Mouse (Mus musculus) G1E (cell line): ENCODE data around the gene Nfkbil1. TPM values are rescaled to one million over a fixed set of nuclear protein-coding genes. Genes with fewer than 3 reads are reported as not detected.

Experiments
- ATAC-seq: 2 replicates; pipeline ENCODE4 v1.8.0; 2016; ENCODE audit warnings: mild to moderate bottlenecking; ENCODE audit not compliant: insufficient number of reproducible peaks, poor library complexity, low FRiP score, severe bottlenecking; ENCODE audit errors: extremely low read depth
- DNase-seq: peaks from one replicate; pipeline ENCODE4 v3.0.0; 2012; ENCODE audit warnings: low spot score
- H3K27me3 ChIP-seq: 2 replicates; pipeline ENCODE4 v1.6.1; 2012; ENCODE audit warnings: mild to moderate bottlenecking, low read length, inconsistent platforms; ENCODE audit not compliant: insufficient read depth
- H3K36me3 ChIP-seq: replicated peaks from 2 replicates; pipeline ENCODE3; 2012; ENCODE audit warnings: mild to moderate bottlenecking, inconsistent platforms
- H3K4me1 ChIP-seq: 2 replicates; pipeline ENCODE4 v1.6.1; 2012; ENCODE audit warnings: low read depth, low read length, inconsistent platforms, mixed read lengths; ENCODE audit not compliant: insufficient read depth
- H3K4me3 ChIP-seq: 2 replicates; pipeline ENCODE4 v1.5.1; 2012; ENCODE audit warnings: low read depth, mild to moderate bottlenecking, inconsistent platforms, low read length, moderate library complexity, mixed read lengths
- H3K9me3 ChIP-seq: replicated peaks from 2 replicates; pipeline ENCODE4 v1.6.1; 2012; ENCODE audit warnings: inconsistent platforms
- CTCF ChIP-seq: IDR thresholded peaks from 2 replicates; pipeline ENCODE4 v1.5.1; 2012; ENCODE audit warnings: low read depth, low read length, inconsistent platforms, mixed read lengths
- GATA1 ChIP-seq: IDR thresholded peaks from 2 replicates; pipeline ENCODE4 v1.6.1; 2012; ENCODE audit warnings: borderline replicate concordance, low read length, inconsistent platforms, mixed read lengths
- GATA2 ChIP-seq: IDR thresholded peaks from 2 replicates; pipeline ENCODE4 v1.6.1; 2012; ENCODE audit warnings: low read depth, low read length, inconsistent platforms, borderline replicate concordance
- POLR2AphosphoS5 ChIP-seq: IDR thresholded peaks from 2 replicates; pipeline ENCODE4 v1.6.1; 2012; ENCODE audit warnings: low read depth, low read length, inconsistent platforms; ENCODE audit not compliant: insufficient replicate concordance
- TAL1 ChIP-seq: conservative IDR thresholded peaks from 2 replicates; pipeline ENCODE4 v1.6.1; 2012; ENCODE audit warnings: low read depth, low read length, inconsistent platforms, mixed read lengths
- polyA plus RNA-seq: library from polyadenylated mRNA; stranded (reverse); fragments of >175 nt; gene quantifications from 2 replicates; pipeline ENCODE4 v1.2.3, GENCODE M21; 2012
- total RNA-seq, 2 experiments: library from RNA; stranded (forward) in 1 of 2; stranded (reverse) in 1 of 2; fragments of 200-1000 nt in 1 of 2; fragments of >200 nt in 1 of 2; fragmentation: Nextera tagmentation in 1 of 2; gene quantifications; 2 replicates each; pipeline ENCODE4 v1.2.3; 2014 to 2017

Nfkbil1 gene
- total and polyA plus RNA-seq, 3 experiments: 8.6 to 37.3 (median 14.1) TPM

DNA sequence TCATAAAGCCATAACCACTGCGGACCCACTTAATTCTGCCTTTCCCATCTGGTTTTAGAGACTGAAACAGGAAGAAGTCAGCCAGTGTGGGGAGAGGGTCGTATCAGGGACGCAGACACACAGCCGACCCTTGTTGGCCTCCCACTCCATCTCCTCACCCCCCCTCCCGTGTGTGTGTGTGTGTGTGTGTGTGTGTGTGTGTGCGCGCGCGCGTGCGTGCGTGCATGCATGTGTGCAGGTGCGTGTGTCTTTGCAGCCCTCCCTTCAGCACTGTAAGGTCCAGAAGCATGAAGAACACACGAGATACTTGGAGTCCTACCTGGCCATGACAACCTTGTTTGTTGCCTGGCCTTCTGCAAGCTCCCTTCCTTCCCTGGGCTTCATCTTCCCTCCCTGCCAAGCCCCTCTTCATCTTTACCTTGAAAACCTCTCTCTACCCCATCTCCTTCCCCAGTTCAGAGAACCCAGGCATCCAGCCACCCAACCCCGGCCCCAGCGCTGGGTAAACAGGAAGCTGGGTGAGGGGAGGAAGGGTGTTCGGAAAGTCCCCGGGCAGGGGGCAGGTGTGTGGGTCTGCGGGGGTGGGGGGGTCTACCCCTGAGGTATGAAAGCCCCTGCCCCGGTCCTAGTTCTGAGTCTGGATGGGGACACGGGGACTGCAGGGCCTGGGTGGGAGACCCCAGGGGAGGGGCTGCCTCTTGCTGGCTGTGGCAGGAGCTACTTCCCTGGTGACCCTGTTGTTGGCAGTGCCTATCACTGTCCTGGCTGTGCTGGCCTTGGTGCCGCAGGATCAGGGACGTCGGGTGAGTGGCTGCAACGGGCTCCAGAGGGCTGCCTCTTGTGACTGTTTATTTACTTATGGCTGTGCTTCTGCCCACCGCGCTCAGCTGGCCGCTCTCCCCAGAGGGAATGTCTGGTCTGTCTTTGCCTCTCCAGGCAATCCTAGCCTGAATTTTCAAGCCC lies 41.4 kb downstream of the Nfkbil1 start, which contains the start of gene Ltb:
Gene Ltb (plus strand): TSS at position 559 of the 963 bp plus-strand sequence.
- no peak within 1 kb of the TSS for H3K4me3 ChIP-seq
- no peak for DNase-seq
- no peaks in the 10 kb centered on the region for H3K36me3 ChIP-seq
- TF ChIP-seq GATA1: no peak
- no peak for TF ChIP-seq CTCF
- no peak for TF ChIP-seq TAL1
- TF ChIP-seq POLR2AphosphoS5: no peak
- TF ChIP-seq GATA2: no peak
- H3K27me3 ChIP-seq: peaks cover 35% of the 10 kb centered on the region
- ATAC-seq: no peak
- H3K4me1 ChIP-seq: peaks cover 59% of the 10 kb centered on the region
- no peaks in the 10 kb centered on the region; the same call in 1 of the 2 replicates for H3K9me3 ChIP-seq

DNA sequence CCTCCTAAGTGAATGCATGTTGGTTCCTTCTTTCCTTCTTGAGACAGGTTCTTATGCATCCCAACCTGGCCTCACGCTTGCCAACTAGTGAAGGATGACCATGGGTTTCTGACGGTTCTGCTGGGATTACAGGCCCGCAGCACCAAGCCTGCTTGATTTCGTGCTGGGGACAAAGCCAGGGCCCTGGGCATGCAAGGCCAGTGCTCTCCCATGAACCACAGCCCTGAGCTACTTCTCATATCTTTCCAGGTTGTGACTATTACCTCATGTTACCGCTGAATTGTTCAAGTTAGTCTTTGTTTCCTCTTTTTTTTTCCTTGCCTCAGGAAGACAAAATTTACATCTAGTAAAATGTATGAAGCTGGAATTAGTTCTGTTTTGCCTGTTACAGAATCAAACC lies 42.7 kb downstream of the Nfkbil1 start:
- no peak for TF ChIP-seq GATA2
- TF ChIP-seq TAL1: no peak
- TF ChIP-seq CTCF: no peak
- TF ChIP-seq POLR2AphosphoS5: no peak
- no peak for TF ChIP-seq GATA1

DNA sequence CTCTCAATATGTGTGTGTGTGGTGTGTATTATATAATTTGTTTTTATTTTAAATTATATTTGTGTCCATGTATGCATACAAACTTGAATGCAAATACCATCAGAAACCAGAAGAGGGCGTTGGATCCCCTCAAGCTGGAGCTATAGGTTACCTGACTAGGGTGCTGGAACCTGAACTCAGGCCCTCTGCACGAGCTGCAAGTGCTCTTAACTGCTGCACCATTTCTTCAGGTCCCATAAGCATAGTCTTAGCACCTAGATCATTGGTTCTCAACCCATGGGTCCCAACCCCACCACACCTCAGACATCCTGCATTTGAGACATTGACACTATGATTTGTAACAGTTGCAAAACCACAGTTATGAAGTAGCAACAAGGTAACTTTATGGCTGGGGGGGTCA lies 43.9 kb downstream of the Nfkbil1 start:
- peaks cover 81% of the 10 kb centered on the region for H3K4me1 ChIP-seq

More for the DNA sequence above, 42.7 kb downstream of the Nfkbil1 start:
- peaks cover 27% of the 10 kb centered on the region for H3K27me3 ChIP-seq
- DNase-seq (no peak), ATAC-seq (no peak)
- no peak overlapping the region for H3K4me3 ChIP-seq
- H3K9me3 ChIP-seq: no peaks in the 10 kb centered on the region; the same call in 1 of the 2 replicates
- H3K36me3 ChIP-seq: no peaks in the 10 kb centered on the region
- peaks cover 71% of the 10 kb centered on the region for H3K4me1 ChIP-seq

DNA sequence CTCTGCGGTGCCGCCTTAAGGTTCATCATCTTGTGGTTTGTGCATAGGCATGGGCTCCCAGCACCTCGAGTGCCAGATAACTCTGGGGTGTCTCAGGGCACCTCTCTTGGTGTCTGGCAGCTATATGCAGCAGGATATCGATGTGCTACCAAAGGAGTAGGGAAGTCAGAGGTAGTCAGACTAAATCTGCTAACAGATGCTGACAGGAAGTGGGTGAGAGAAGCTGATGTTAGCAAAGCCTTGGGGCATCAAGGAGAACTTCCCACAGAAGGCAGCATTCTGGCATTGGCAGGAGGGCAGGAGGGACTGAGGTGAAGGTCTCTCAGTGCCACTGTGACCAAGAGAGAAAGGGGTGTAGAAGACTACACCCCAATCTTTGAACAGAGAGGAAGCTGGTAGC lies 45.5 kb downstream of the Nfkbil1 start:
- DNase-seq: no peak
- no peak for TF ChIP-seq GATA2
- no peak for TF ChIP-seq POLR2AphosphoS5
- no peak for TF ChIP-seq CTCF
- no peak for TF ChIP-seq TAL1
- no peak for TF ChIP-seq GATA1

More for the DNA sequence above, 43.9 kb downstream of the Nfkbil1 start:
- Histone ChIP-seq H3K36me3 (no peaks in the 10 kb centered on the region), H3K9me3 (no peaks in the 10 kb centered on the region; the same call in 1 of the 2 replicates), H3K27me3 (peaks cover 27% of the 10 kb centered on the region), H3K4me3 (no peak overlapping the region)
- DNase-seq: no peak
- no peak for ATAC-seq
- no peak for TF ChIP-seq GATA2

DNA sequence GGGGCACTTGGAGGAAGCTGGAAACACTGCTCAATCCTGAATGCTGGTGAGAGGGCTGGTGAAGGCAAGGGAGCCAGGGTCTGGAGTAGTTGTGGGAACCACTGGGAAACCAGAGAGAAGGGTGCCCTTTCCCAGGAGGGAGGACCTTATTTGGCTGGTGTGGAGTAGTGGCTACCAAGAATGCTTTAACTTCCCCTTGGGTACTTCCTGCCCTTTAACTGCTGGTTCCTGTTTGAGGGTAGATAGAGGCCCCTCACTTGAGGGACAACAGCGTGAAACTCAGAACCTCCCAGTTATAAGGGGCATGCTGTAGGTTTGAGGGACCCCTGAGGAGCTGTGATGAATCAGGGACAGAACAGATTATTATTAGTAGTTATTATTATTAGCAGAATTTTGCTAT lies 46.4 kb downstream of the Nfkbil1 start:
- ATAC-seq: no peak
- TF ChIP-seq GATA2 (no peak), POLR2AphosphoS5 (no peak), GATA1 (no peak), CTCF (no peak)
- H3K4me1 ChIP-seq: peaks cover 77% of the 10 kb centered on the region

More for the DNA sequence above, 45.5 kb downstream of the Nfkbil1 start:
- ATAC-seq: no peak
- no peaks in the 10 kb centered on the region for H3K9me3 ChIP-seq
- H3K27me3 ChIP-seq: peaks cover 12% of the 10 kb centered on the region
- no peak overlapping the region for H3K4me3 ChIP-seq
- peaks cover 2% of the 10 kb centered on the region for H3K36me3 ChIP-seq
- H3K4me1 ChIP-seq: peaks cover 77% of the 10 kb centered on the region

DNA sequence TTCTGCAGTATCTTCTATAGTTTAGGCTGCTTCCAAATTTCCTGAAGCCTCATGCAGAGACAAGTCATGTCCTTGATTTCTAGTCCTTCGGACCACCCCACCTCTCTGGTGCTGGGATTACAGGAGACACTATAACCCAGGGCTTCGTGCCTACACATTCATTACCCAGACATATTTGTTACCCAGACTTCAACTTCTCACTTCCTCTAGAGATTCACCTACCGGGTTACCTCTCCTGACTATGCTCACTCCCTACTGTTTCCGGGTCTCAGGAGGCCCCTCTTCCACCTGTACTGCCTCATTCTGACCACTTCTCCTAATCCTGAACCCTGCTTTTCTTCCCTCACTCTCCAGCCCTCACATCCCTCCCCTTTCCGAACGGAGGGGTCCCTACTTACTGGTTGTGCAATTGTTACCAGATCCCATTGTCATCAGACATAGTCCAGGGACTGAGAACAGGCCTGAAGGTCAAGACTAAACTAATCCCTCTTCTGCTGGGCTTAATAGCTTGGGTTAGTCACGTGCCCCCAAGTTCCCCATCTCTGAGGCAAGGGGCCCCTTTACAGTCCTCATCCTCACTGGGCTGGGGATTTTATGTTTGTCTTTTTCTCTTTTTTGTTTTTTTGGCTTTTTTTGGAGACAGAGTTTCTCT lies 47.5 kb downstream of the Nfkbil1 start, which contains the start of gene Lst1:
Gene Lst1 (minus strand): TSS at position 481 of the 652 bp plus-strand sequence.
- H3K4me1 ChIP-seq: peaks cover 68% of the 10 kb centered on the region
- no peaks in the 10 kb centered on the region for H3K27me3 ChIP-seq
- no peak for DNase-seq
- peak within 1 kb of the TSS; percentile 60 for H3K4me3 ChIP-seq
- H3K9me3 ChIP-seq: no peaks in the 10 kb centered on the region
- no peak for TF ChIP-seq CTCF
- TF ChIP-seq TAL1: no peak
- no peak for TF ChIP-seq POLR2AphosphoS5
- no peak for TF ChIP-seq GATA1
- no peak for TF ChIP-seq GATA2
- 0 out of 2 replicates have a peak, but pooled peaks have one; percentile 32 for ATAC-seq
- peaks cover 15% of the 10 kb centered on the region for H3K36me3 ChIP-seq

More for the DNA sequence above, 46.4 kb downstream of the Nfkbil1 start:
- no peak for DNase-seq
- Histone ChIP-seq H3K9me3 (no peaks in the 10 kb centered on the region), H3K4me3 (no peak overlapping the region; the same call in 1 of the 2 replicates), H3K27me3 (peaks cover 3% of the 10 kb centered on the region; the same call in 1 of the 2 replicates), H3K36me3 (peaks cover 9% of the 10 kb centered on the region)
